Mouse (Mus musculus) adrenal gland, postnatal 4 days (tissue): ENCODE measurements around the gene Faap100. TPM values are rescaled to one million over a fixed set of nuclear protein-coding genes. Genes with fewer than 3 reads are reported as not detected.

ENCODE experiments used
- DNase-seq, 2 experiments: peaks; one replicate each; pipeline ENCODE4 v3.0.0; 2021 to 2022; ENCODE audit warnings: low spot score in 2 of 2, mixed read lengths in 2 of 2
- total RNA-seq, 2 experiments: library from RNA; stranded (reverse); gene quantifications; 2 replicates each; pipeline ENCODE4 v1.2.3; 2021

Gene Faap100
- total RNA-seq, 2 experiments from 2014 or later = 34.5 to 35.6 TPM

GRCm38 (mm10) chr11:120377337-120377736 is 1.2 kb downstream of the Faap100 start:
- no peak for DNase-seq

GRCm38 (mm10) chr11:120376302-120377160 is 2.0 kb downstream of the Faap100 start:
- no peak for DNase-seq

GRCm38 (mm10) chr11:120375324-120375723 is 3.2 kb downstream of the Faap100 start:
- DNase-seq = no peak

- no peak for DNase-seq
These were observed 4.6 kb downstream of the Faap100 start for GRCm38 (mm10) chr11:120373820-120374586.

GRCm38 (mm10) chr11:120373025-120373424 is 5.5 kb downstream of the Faap100 start:
- DNase-seq = no peak

GRCm38 (mm10) chr11:120369656-120370055 is 8.9 kb downstream of the Faap100 start:
- DNase-seq = peak in 1 of 2 experiments; percentile 61

GRCm38 (mm10) chr11:120366443-120367027 is 12.0 kb downstream of the Faap100 start:
- no peak for DNase-seq

GRCm38 (mm10) chr11:120362891-120363290 is 15.7 kb downstream of the Faap100 start:
- no peak for DNase-seq

- no peak for DNase-seq
These were observed 17.3 kb downstream of the Faap100 start, which contains the start of gene Fscn2 for GRCm38 (mm10) chr11:120361295-120361694. Gene Fscn2, plus strand, starts transcription at chr11:120361534.

GRCm38 (mm10) chr11:120360755-120361154 is 17.8 kb downstream of the Faap100 start:
- DNase-seq = no peak

GRCm38 (mm10) chr11:120360062-120360461 is 18.5 kb downstream of the Faap100 start:
- DNase-seq = no peak

- no peak for DNase-seq
These were observed 19.2 kb downstream of the Faap100 start for GRCm38 (mm10) chr11:120359391-120359790.

GRCm38 (mm10) chr11:120357791-120358401 is 20.7 kb downstream of the Faap100 start:
- DNase-seq = no peak

GRCm38 (mm10) chr11:120356900-120357299 is 21.7 kb downstream of the Faap100 start:
- no peak for DNase-seq

- no peak for DNase-seq
These were observed 22.2 kb downstream of the Faap100 start for GRCm38 (mm10) chr11:120356319-120356840.

- no peak for DNase-seq
These were observed 23.1 kb downstream of the Faap100 start for GRCm38 (mm10) chr11:120355277-120356039.

GRCm38 (mm10) chr11:120354304-120355276 is 24.0 kb downstream of the Faap100 start:
- no peak for DNase-seq

- peak; percentile 63 to 72 for DNase-seq
These were observed 24.9 kb downstream of the Faap100 start for GRCm38 (mm10) chr11:120353500-120354303.
